Mouse (Mus musculus): ENCODE results near the gene Rims1.

- TF ChIP-seq CTCF (IDR thresholded peaks at IDR 0.05; ENCODE audit: insufficient read depth, low read depth, low read length), result no peak
- no peak for TF ChIP-seq POLR2A (IDR thresholded peaks at IDR 0.05; ENCODE audit: insufficient read depth, low read depth, low read length)
Observed at GRCm38 (mm10) chr1:22261702-22262101, 544.1 kb downstream of the Rims1 start.

Data from olfactory bulb, adult 2 months (tissue).